Mouse (Mus musculus): ENCODE data around the gene Nrp2. TPM values are rescaled to one million over a fixed set of nuclear protein-coding genes. Genes with fewer than 3 reads are reported as not detected.

The Nrp2 gene
- polyA plus RNA-seq, 1 experiment: 17.1 TPM

GRCm38 (mm10) chr1:62697353-62697752 lies 5.7 kb upstream of the Nrp2 start:
- no peak for DNase-seq

GRCm38 (mm10) chr1:62699801-62700200 lies 3.3 kb upstream of the Nrp2 start:
- no peaks in the 10 kb centered on the region; the same call in none of the 2 replicates for H3K27me3 ChIP-seq (replicated peaks; ENCODE audit: control insufficient read depth, insufficient read depth, low read length)
- H3K36me3 ChIP-seq (ENCODE audit: control insufficient read depth, insufficient read depth, low read length): no peaks in the 10 kb centered on the region
- H3K4me1 ChIP-seq (ENCODE audit: control insufficient read depth, insufficient read depth, low read length): 0 out of 2 replicates have a peak, but pooled peaks cover 3% of the 10 kb centered on the region
- TF ChIP-seq CTCF (conservative IDR thresholded peaks at IDR 0.05; ENCODE audit: insufficient read depth, insufficient read length, low read depth, low read length) (no peak), POLR2A (IDR thresholded peaks at IDR 0.05; ENCODE audit: low read depth, low read length) (no peak)
- no peak overlapping the region for H3K27ac ChIP-seq (ENCODE audit: insufficient read depth, low read depth, low read length)
- no peak overlapping the region for H3K4me3 ChIP-seq (ENCODE audit: insufficient read depth, low read depth, low read length)
- 44% methylated on average over 4 of the region's 4 CpGs for WGBS
- peak; percentile 58 for DNase-seq

More at GRCm38 (mm10) chr1:62697353-62697752, 5.7 kb upstream of the Nrp2 start:
- H3K27ac ChIP-seq (ENCODE audit: insufficient read depth, low read depth, low read length): no peak overlapping the region
- H3K27me3 ChIP-seq (replicated peaks; ENCODE audit: control insufficient read depth, insufficient read depth, low read length): no peaks in the 10 kb centered on the region
- no peaks in the 10 kb centered on the region for H3K4me1 ChIP-seq (ENCODE audit: control insufficient read depth, insufficient read depth, low read length)
- TF ChIP-seq CTCF (conservative IDR thresholded peaks at IDR 0.05; ENCODE audit: insufficient read depth, insufficient read length, low read depth, low read length): no peak
- no peak for TF ChIP-seq POLR2A (IDR thresholded peaks at IDR 0.05; ENCODE audit: low read depth, low read length)
- WGBS: 52% methylated on average over 3 of the region's 3 CpGs
- no peak overlapping the region for H3K4me3 ChIP-seq (ENCODE audit: insufficient read depth, low read depth, low read length)
- no peaks in the 10 kb centered on the region for H3K36me3 ChIP-seq (ENCODE audit: control insufficient read depth, insufficient read depth, low read length)

DNA sequence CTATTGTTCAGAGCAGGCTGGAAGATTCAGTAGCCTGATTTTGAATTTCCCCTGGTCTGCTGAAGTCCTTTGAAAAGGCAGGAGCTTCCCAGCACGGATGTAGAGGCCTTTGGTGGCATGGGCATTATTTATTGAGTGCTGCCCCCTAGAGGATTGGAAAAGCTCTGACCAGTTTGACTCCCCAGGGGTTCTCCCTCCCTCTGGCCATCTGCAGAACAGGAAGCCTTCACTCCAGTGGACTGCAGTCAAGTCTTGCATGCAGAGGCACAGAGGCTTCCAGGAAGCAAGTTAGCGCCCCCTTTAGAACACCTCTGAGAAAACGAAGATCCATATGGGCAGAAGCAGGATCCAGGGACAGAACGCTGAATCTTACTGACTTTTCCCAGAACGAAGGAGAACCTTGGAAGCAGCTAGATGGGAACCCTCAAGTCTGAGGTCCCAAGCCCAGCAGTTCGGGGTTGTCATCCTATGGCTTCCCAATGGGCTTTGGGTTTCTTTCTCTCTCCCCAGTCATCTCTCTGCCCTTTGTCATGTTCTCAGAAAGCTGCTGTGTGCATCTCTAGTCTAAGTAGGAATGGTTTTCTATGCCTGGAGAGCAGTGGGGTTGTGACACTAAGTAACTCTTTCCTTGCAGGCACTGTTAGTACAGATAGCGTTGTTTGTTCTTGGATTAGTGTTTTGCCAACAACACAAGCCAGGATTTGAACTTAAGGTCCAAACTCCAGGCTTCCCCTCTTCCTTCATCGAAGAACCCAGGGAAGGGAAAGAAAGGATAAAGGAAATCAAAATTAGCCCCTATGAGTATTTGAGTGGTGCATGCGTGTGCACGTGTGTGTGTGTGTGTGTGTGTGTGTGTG lies 1.8 kb upstream of the Nrp2 start:
- peak; percentile 74 for TF ChIP-seq CTCF (conservative IDR thresholded peaks at IDR 0.05; ENCODE audit: insufficient read depth, insufficient read length, low read depth, low read length)
- TF ChIP-seq POLR2A (IDR thresholded peaks at IDR 0.05; ENCODE audit: low read depth, low read length): no peak
- no peaks in the 10 kb centered on the region for H3K36me3 ChIP-seq (ENCODE audit: control insufficient read depth, insufficient read depth, low read length)
- no peaks in the 10 kb centered on the region; the same call in none of the 2 replicates for H3K27me3 ChIP-seq (replicated peaks; ENCODE audit: control insufficient read depth, insufficient read depth, low read length)
- no peak overlapping the region for H3K4me3 ChIP-seq (ENCODE audit: insufficient read depth, low read depth, low read length)
- DNase-seq: peak; percentile 93
- H3K27ac ChIP-seq (ENCODE audit: insufficient read depth, low read depth, low read length): no peak overlapping the region
- H3K4me1 ChIP-seq (ENCODE audit: control insufficient read depth, insufficient read depth, low read length): 0 out of 2 replicates have a peak, but pooled peaks cover 3% of the 10 kb centered on the region
- whole genome bisulfite sequencing: 41% methylated on average over 10 of the region's 10 CpGs

DNA sequence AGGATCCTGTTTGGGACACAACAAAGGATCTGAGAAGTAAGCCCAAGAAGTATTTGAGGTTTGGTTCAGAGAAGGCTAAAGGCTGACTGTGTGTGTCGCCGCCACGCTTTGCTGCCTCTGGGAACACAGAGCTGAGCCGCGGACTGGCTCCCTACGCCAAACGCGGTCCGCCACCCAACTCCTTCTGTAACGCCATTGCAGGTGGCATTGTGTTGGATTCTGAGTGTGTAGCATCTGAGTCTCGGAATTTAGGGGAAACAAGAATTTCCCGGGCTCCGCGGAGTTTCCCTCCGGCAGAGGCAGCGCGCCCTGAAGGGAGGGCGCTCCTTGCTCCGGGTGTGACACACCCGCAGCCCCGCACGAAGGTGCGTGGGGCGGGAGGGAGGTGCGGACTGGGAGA lies 342 bp upstream of the Nrp2 start:
- peak overlapping the region; percentile 47 for H3K27ac ChIP-seq (ENCODE audit: insufficient read depth, low read depth, low read length)

GRCm38 (mm10) chr1:62704117-62704888 lies 1.2 kb downstream of the Nrp2 start:
- Histone ChIP-seq H3K4me3 (ENCODE audit: insufficient read depth, low read depth, low read length) (peak overlapping the region; percentile 84), H3K27me3 (replicated peaks; ENCODE audit: control insufficient read depth, insufficient read depth, low read length) (no peaks in the 10 kb centered on the region; the same call in none of the 2 replicates), H3K4me1 (ENCODE audit: control insufficient read depth, insufficient read depth, low read length) (0 out of 2 replicates have a peak, but pooled peaks cover 3% of the 10 kb centered on the region), H3K27ac (ENCODE audit: insufficient read depth, low read depth, low read length) (peak overlapping the region; percentile 43; the same call in 1 of the 2 replicates), H3K36me3 (ENCODE audit: control insufficient read depth, insufficient read depth, low read length) (no peaks in the 10 kb centered on the region)
- 35% methylated on average over 9 of the region's 9 CpGs for WGBS
- DNase-seq: no peak
- no peak for TF ChIP-seq CTCF (conservative IDR thresholded peaks at IDR 0.05; ENCODE audit: insufficient read depth, insufficient read length, low read depth, low read length)

More for the DNA sequence above, 342 bp upstream of the Nrp2 start:
- H3K27me3 ChIP-seq (replicated peaks; ENCODE audit: control insufficient read depth, insufficient read depth, low read length): no peaks in the 10 kb centered on the region; the same call in none of the 2 replicates
- H3K36me3 ChIP-seq (ENCODE audit: control insufficient read depth, insufficient read depth, low read length): no peaks in the 10 kb centered on the region
- H3K4me1 ChIP-seq (ENCODE audit: control insufficient read depth, insufficient read depth, low read length): 0 out of 2 replicates have a peak, but pooled peaks cover 3% of the 10 kb centered on the region
- H3K4me3 ChIP-seq (ENCODE audit: insufficient read depth, low read depth, low read length): peak overlapping the region; percentile 84
- WGBS: 1% methylated on average over 25 of the region's 25 CpGs
- no peak for DNase-seq
- no peak for TF ChIP-seq POLR2A (IDR thresholded peaks at IDR 0.05; ENCODE audit: low read depth, low read length)
- no peak for TF ChIP-seq CTCF (conservative IDR thresholded peaks at IDR 0.05; ENCODE audit: insufficient read depth, insufficient read length, low read depth, low read length)

GRCm38 (mm10) chr1:62704889-62705516 lies 1.9 kb downstream of the Nrp2 start:
- 0 out of 2 replicates have a peak, but pooled peaks cover 3% of the 10 kb centered on the region for H3K4me1 ChIP-seq (ENCODE audit: control insufficient read depth, insufficient read depth, low read length)
- no peak for DNase-seq
- TF ChIP-seq POLR2A (IDR thresholded peaks at IDR 0.05; ENCODE audit: low read depth, low read length) (no peak), CTCF (conservative IDR thresholded peaks at IDR 0.05; ENCODE audit: insufficient read depth, insufficient read length, low read depth, low read length) (no peak)
- H3K27ac ChIP-seq (ENCODE audit: insufficient read depth, low read depth, low read length): peak overlapping the region; percentile 4
- peak overlapping the region; percentile 84 for H3K4me3 ChIP-seq (ENCODE audit: insufficient read depth, low read depth, low read length)
- no peaks in the 10 kb centered on the region; the same call in none of the 2 replicates for H3K27me3 ChIP-seq (replicated peaks; ENCODE audit: control insufficient read depth, insufficient read depth, low read length)
- H3K36me3 ChIP-seq (ENCODE audit: control insufficient read depth, insufficient read depth, low read length): no peaks in the 10 kb centered on the region
- WGBS: 44% methylated on average over 16 of the region's 16 CpGs

Data from kidney, adult 2 months (tissue).